Mouse (Mus musculus): Measurements from ENCODE around the gene Frmd6. TPM values are rescaled to one million over a fixed set of nuclear protein-coding genes. Genes with fewer than 3 reads are reported as not detected.
A peak's percentile ranks its signal among the peaks of the same experiment; 100 is the strongest.

Gene Frmd6
- total RNA-seq, 1 experiment from 2014 or later: 1.8 TPM

DNA sequence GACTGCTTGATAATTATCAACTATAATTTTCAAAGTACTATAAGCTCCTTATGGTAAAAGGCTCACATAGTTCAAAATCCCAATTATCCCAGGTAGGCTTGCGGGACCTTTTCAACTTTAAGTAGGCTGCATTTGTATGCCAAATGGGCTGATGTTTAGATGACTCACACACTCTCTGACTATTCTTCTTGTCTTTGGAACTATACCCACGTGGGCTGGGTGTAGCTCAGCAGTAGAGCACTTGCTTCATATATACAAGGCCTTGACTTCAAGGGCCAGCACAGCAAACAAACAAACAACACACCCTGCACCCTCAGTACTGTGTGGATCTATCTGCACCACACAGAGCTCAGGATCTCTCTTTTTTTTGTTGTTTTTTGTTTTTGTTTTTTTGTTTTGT lies 20.3 kb upstream of the Frmd6 start:
- ATAC-seq (replicated peaks; ENCODE audit: insufficient number of reproducible peaks, low FRiP score, low TSS enrichment, poor library complexity, severe bottlenecking): no peak

- no peak for ATAC-seq (replicated peaks; ENCODE audit: insufficient number of reproducible peaks, low FRiP score, low TSS enrichment, poor library complexity, severe bottlenecking)
Measured at GRCm38 (mm10) chr12:70807543-70807942, 17.8 kb upstream of the Frmd6 start.

GRCm38 (mm10) chr12:70807975-70808374 lies 17.3 kb upstream of the Frmd6 start:
- no peak for ATAC-seq (replicated peaks; ENCODE audit: insufficient number of reproducible peaks, low FRiP score, low TSS enrichment, poor library complexity, severe bottlenecking)

DNA sequence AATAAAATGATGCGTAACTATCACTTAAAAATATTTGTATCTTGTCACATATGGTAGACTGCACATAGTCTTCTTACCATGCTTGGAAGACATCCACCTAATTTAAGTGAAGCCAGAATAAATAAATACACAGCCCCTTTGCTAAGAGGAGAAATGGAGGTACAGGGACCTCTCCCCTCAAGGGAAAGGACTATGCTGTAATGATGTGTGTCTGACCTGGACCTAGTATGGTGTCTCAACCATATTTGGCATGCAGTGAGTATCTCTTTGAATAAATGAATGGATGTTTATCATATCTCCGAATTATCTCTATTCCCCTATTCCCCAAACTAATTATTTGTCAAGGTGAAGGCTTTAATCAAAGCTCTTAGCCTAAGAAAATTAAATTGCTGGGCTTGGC lies 15.4 kb upstream of the Frmd6 start:
- ATAC-seq (replicated peaks; ENCODE audit: insufficient number of reproducible peaks, low FRiP score, low TSS enrichment, poor library complexity, severe bottlenecking): no peak

- no peak for ATAC-seq (replicated peaks; ENCODE audit: insufficient number of reproducible peaks, low FRiP score, low TSS enrichment, poor library complexity, severe bottlenecking)
Measured at GRCm38 (mm10) chr12:70811772-70812171, 13.5 kb upstream of the Frmd6 start.

DNA sequence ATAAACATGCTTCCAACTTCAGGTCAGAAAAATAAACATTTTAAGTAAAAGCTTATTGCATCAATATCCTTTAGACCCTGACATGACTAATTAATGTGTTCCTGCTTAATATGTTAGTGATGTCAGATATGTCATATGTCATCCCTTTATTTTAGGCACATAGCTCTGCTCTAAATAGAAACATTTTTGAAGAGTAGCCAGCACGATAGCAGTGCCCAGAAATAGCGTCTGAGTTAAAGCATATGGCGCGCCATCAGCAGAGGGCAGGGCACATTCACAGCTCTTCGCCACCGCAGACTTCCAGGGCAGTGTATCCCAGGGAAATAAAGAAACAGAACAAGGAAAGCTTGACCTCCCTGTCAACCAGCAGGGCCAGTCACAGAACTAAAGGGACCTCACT lies 13.1 kb upstream of the Frmd6 start:
- ATAC-seq (replicated peaks; ENCODE audit: insufficient number of reproducible peaks, low FRiP score, low TSS enrichment, poor library complexity, severe bottlenecking): no peak

GRCm38 (mm10) chr12:70812822-70813465 lies 12.4 kb upstream of the Frmd6 start:
- no peak for ATAC-seq (replicated peaks; ENCODE audit: insufficient number of reproducible peaks, low FRiP score, low TSS enrichment, poor library complexity, severe bottlenecking)

- ATAC-seq (replicated peaks; ENCODE audit: insufficient number of reproducible peaks, low FRiP score, low TSS enrichment, poor library complexity, severe bottlenecking): no peak
Measured at GRCm38 (mm10) chr12:70816731-70817130, 8.6 kb upstream of the Frmd6 start.

GRCm38 (mm10) chr12:70824017-70824416 lies 1.3 kb upstream of the Frmd6 start:
- ATAC-seq (replicated peaks; ENCODE audit: insufficient number of reproducible peaks, low FRiP score, low TSS enrichment, poor library complexity, severe bottlenecking): no peak

GRCm38 (mm10) chr12:70825651-70826317 lies 470 bp downstream of the Frmd6 start:
- 0 out of 2 replicates have a peak, but pooled peaks have one; percentile 28 for ATAC-seq (replicated peaks; ENCODE audit: insufficient number of reproducible peaks, low FRiP score, low TSS enrichment, poor library complexity, severe bottlenecking)

GRCm38 (mm10) chr12:70826318-70827072 lies 1.2 kb downstream of the Frmd6 start:
- ATAC-seq (replicated peaks; ENCODE audit: insufficient number of reproducible peaks, low FRiP score, low TSS enrichment, poor library complexity, severe bottlenecking): no peak

- ATAC-seq (replicated peaks; ENCODE audit: insufficient number of reproducible peaks, low FRiP score, low TSS enrichment, poor library complexity, severe bottlenecking): no peak
Measured at GRCm38 (mm10) chr12:70827187-70827900, 2.0 kb downstream of the Frmd6 start.

GRCm38 (mm10) chr12:70827901-70828271 lies 2.6 kb downstream of the Frmd6 start:
- no peak for ATAC-seq (replicated peaks; ENCODE audit: insufficient number of reproducible peaks, low FRiP score, low TSS enrichment, poor library complexity, severe bottlenecking)

DNA sequence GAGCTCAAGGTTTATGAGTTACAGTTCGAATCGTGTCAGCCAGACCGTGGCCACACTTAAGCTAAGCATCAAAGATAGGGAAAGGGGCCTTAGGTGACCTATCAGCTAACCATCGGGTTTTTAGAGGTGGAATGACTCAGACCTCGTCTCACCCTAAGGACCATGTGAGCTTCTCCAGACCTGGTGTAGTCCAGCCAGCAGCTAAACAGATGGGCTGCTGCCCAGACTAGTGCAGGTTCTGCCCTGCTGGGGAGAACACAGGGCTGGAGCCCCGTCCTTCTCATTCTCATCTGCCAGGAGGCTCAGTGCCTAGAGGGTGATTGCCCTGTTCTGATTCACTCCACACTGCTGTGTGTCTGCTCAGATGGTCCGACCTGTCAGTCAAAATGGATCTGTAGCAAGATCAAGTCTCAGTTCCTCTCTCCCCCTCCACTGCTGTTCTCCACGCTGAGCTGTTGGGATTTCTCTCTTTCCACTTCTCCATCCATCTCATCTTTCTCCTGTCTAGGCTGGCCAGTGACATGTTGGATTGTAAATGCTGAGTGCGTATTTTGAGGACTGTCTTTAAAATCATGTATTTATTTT lies 5.8 kb downstream of the Frmd6 start:
- no peak for ATAC-seq (replicated peaks; ENCODE audit: insufficient number of reproducible peaks, low FRiP score, low TSS enrichment, poor library complexity, severe bottlenecking)

GRCm38 (mm10) chr12:70832216-70832998 lies 7.1 kb downstream of the Frmd6 start:
- ATAC-seq (replicated peaks; ENCODE audit: insufficient number of reproducible peaks, low FRiP score, low TSS enrichment, poor library complexity, severe bottlenecking): no peak

DNA sequence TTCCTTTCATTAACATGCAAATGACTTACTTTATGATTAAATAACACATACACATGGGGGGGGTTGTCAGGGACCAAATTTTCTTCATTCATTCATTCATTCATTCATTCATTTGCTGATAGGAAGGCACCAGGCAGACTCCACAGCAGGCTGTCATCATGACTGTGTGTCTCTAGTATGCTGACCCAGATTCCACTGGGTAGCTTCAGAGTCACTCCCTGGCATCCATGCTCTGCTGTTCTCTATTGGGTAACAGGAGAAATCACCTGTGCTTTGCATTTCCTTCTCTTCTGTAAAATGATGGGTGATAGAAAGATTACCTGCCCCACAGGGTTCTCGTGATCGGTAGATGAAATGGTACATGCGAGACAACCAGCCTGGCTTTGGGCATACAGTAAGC lies 7.7 kb downstream of the Frmd6 start:
- no peak for ATAC-seq (replicated peaks; ENCODE audit: insufficient number of reproducible peaks, low FRiP score, low TSS enrichment, poor library complexity, severe bottlenecking)

DNA sequence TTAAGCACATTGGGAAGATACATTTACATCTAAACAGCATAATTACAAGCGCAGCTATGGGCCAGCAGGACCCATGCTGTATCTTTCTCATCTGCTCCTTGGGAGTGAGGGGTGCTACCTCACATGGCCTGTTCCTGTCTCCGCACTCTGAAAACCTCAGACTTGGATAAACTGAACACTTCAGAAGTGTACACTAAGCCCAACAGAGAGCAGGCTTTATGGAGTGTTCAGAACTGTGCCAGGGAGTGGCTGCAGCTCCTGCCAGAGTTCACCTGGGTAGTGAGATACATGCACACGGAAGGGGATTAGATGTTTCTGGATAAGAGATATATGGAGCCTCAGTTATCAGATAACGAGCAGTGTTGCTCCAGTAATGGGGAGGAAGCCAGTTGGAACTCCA lies 8.7 kb downstream of the Frmd6 start:
- no peak for ATAC-seq (replicated peaks; ENCODE audit: insufficient number of reproducible peaks, low FRiP score, low TSS enrichment, poor library complexity, severe bottlenecking)

- ATAC-seq (replicated peaks; ENCODE audit: insufficient number of reproducible peaks, low FRiP score, low TSS enrichment, poor library complexity, severe bottlenecking): no peak
Measured at GRCm38 (mm10) chr12:70835004-70835403, 9.7 kb downstream of the Frmd6 start.
